Mouse (Mus musculus): ENCODE data around the gene Arl2. TPM values are rescaled to one million over a fixed set of nuclear protein-coding genes. Genes with fewer than 3 reads are reported as not detected.
"Not testable (repeated sequence)": the region's sequence is repeated elsewhere in the genome, so short reads cannot be mapped to it uniquely, and the experiment has no call there.

Arl2 gene
- polyA plus RNA-seq, 1 experiment from 2014 or later: 151 TPM

- Histone ChIP-seq H3K4me1 (ENCODE audit: control insufficient read depth, insufficient read depth, low read length) (peaks cover 4% of the 10 kb centered on the region; the same call in 1 of the 2 replicates), H3K27me3 (ENCODE audit: control insufficient read depth, insufficient read depth, low read depth, low read length) (no peaks in the 10 kb centered on the region), H3K9ac (ENCODE audit: low read depth, low read length) (no peak overlapping the region), H3K4me3 (ENCODE audit: low read depth, low read length) (no peak overlapping the region), H3K36me3 (ENCODE audit: control insufficient read depth, insufficient read depth, low read length) (0 out of 2 replicates have a peak, but pooled peaks cover 11% of the 10 kb centered on the region), H3K27ac (ENCODE audit: low read length) (0 out of 2 replicates have a peak overlapping the region, but pooled peaks have one; percentile 20), H3K9me3 (replicated peaks; ENCODE audit: control insufficient read depth, low read length, poor library complexity, severe bottlenecking) (no peaks in the 10 kb centered on the region), H3K4me2 (ENCODE audit: low read length) (no peak overlapping the region)
- ATAC-seq: no peak
- WGBS: 86% methylated on average over 7 of the region's 7 CpGs
These were observed 9.0 kb downstream of the Arl2 start for GRCm38 (mm10) chr19:6132171-6132827.

- not testable (repeated sequence) for ATAC-seq; H3K36me3 ChIP-seq (ENCODE audit: control insufficient read depth, insufficient read depth, low read length); H3K9me3 ChIP-seq (replicated peaks; ENCODE audit: control insufficient read depth, low read length, poor library complexity, severe bottlenecking); H3K9ac ChIP-seq (ENCODE audit: low read depth, low read length); H3K4me3 ChIP-seq (ENCODE audit: low read depth, low read length); H3K27me3 ChIP-seq (ENCODE audit: control insufficient read depth, insufficient read depth, low read depth, low read length); H3K4me1 ChIP-seq (ENCODE audit: control insufficient read depth, insufficient read depth, low read length); H3K4me2 ChIP-seq (ENCODE audit: low read length); H3K27ac ChIP-seq (ENCODE audit: low read length)
- WGBS: 76% methylated on average over 7 of the region's 7 CpGs
These were observed 10.8 kb downstream of the Arl2 start for GRCm38 (mm10) chr19:6130414-6131128.

- H3K4me2 ChIP-seq (ENCODE audit: low read length): peak within 1 kb of the TSS; percentile 59
- peak within 1 kb of the TSS; percentile 72 for H3K9ac ChIP-seq (ENCODE audit: low read depth, low read length)
- no peaks in the 10 kb centered on the region for H3K27me3 ChIP-seq (ENCODE audit: control insufficient read depth, insufficient read depth, low read depth, low read length)
- WGBS: under 1% methylated on average over 32 of the region's 32 CpGs
- no peaks in the 10 kb centered on the region for H3K36me3 ChIP-seq (ENCODE audit: control insufficient read depth, insufficient read depth, low read length)
- peak within 1 kb of the TSS; percentile 53 for H3K4me3 ChIP-seq (ENCODE audit: low read depth, low read length)
- no peaks in the 10 kb centered on the region for H3K9me3 ChIP-seq (replicated peaks; ENCODE audit: control insufficient read depth, low read length, poor library complexity, severe bottlenecking)
- H3K4me1 ChIP-seq (ENCODE audit: control insufficient read depth, insufficient read depth, low read length): peaks cover 7% of the 10 kb centered on the region
- peak; percentile 95 for ATAC-seq
- peak within 1 kb of the TSS; percentile 90 for H3K27ac ChIP-seq (ENCODE audit: low read length)
These were observed 13.5 kb downstream of the Arl2 start, which contains the start of gene Snx15 for GRCm38 (mm10) chr19:6127760-6128341. Gene Snx15, minus strand, starts transcription at chr19:6128304.

GRCm38 (mm10) chr19:6126789-6127580 lies 14.4 kb downstream of the Arl2 start:
- Histone ChIP-seq H3K9me3 (replicated peaks; ENCODE audit: control insufficient read depth, low read length, poor library complexity, severe bottlenecking) (no peaks in the 10 kb centered on the region), H3K9ac (ENCODE audit: low read depth, low read length) (no peak overlapping the region), H3K4me2 (ENCODE audit: low read length) (peak overlapping the region; percentile 59), H3K27ac (ENCODE audit: low read length) (peak overlapping the region; percentile 90; the same call in 1 of the 2 replicates), H3K36me3 (ENCODE audit: control insufficient read depth, insufficient read depth, low read length) (no peaks in the 10 kb centered on the region), H3K4me3 (ENCODE audit: low read depth, low read length) (peak overlapping the region; percentile 53), H3K4me1 (ENCODE audit: control insufficient read depth, insufficient read depth, low read length) (peaks cover 7% of the 10 kb centered on the region), H3K27me3 (ENCODE audit: control insufficient read depth, insufficient read depth, low read depth, low read length) (no peaks in the 10 kb centered on the region)
- no peak for ATAC-seq
- WGBS: 78% methylated on average over 10 of the region's 10 CpGs

GRCm38 (mm10) chr19:6126289-6126688 lies 15.1 kb downstream of the Arl2 start:
- Histone ChIP-seq H3K9me3 (replicated peaks; ENCODE audit: control insufficient read depth, low read length, poor library complexity, severe bottlenecking) (no peaks in the 10 kb centered on the region), H3K9ac (ENCODE audit: low read depth, low read length) (no peak overlapping the region), H3K4me3 (ENCODE audit: low read depth, low read length) (no peak overlapping the region), H3K36me3 (ENCODE audit: control insufficient read depth, insufficient read depth, low read length) (no peaks in the 10 kb centered on the region), H3K27ac (ENCODE audit: low read length) (no peak overlapping the region), H3K4me2 (ENCODE audit: low read length) (no peak overlapping the region), H3K27me3 (ENCODE audit: control insufficient read depth, insufficient read depth, low read depth, low read length) (no peaks in the 10 kb centered on the region), H3K4me1 (ENCODE audit: control insufficient read depth, insufficient read depth, low read length) (peaks cover 7% of the 10 kb centered on the region)
- WGBS: 24% methylated on average over 4 of the region's 4 CpGs
- no peak for ATAC-seq

- Histone ChIP-seq H3K4me2 (ENCODE audit: low read length) (no peak overlapping the region), H3K36me3 (ENCODE audit: control insufficient read depth, insufficient read depth, low read length) (0 out of 2 replicates have a peak, but pooled peaks cover 3% of the 10 kb centered on the region), H3K4me3 (ENCODE audit: low read depth, low read length) (no peak overlapping the region), H3K9ac (ENCODE audit: low read depth, low read length) (no peak overlapping the region), H3K9me3 (replicated peaks; ENCODE audit: control insufficient read depth, low read length, poor library complexity, severe bottlenecking) (no peaks in the 10 kb centered on the region), H3K4me1 (ENCODE audit: control insufficient read depth, insufficient read depth, low read length) (peaks cover 7% of the 10 kb centered on the region), H3K27me3 (ENCODE audit: control insufficient read depth, insufficient read depth, low read depth, low read length) (no peaks in the 10 kb centered on the region), H3K27ac (ENCODE audit: low read length) (no peak overlapping the region)
- 88% methylated on average over 2 of the region's 2 CpGs for WGBS
- ATAC-seq: no peak
These were observed 16.4 kb downstream of the Arl2 start for GRCm38 (mm10) chr19:6124898-6125297.

GRCm38 (mm10) chr19:6123330-6123729 lies 18.0 kb downstream of the Arl2 start:
- no peak overlapping the region for H3K4me3 ChIP-seq (ENCODE audit: low read depth, low read length)
- H3K9me3 ChIP-seq (replicated peaks; ENCODE audit: control insufficient read depth, low read length, poor library complexity, severe bottlenecking): no peaks in the 10 kb centered on the region
- no peaks in the 10 kb centered on the region for H3K27me3 ChIP-seq (ENCODE audit: control insufficient read depth, insufficient read depth, low read depth, low read length)
- no peak for ATAC-seq
- H3K27ac ChIP-seq (ENCODE audit: low read length): no peak overlapping the region
- H3K4me2 ChIP-seq (ENCODE audit: low read length): no peak overlapping the region
- 0 out of 2 replicates have a peak, but pooled peaks cover 3% of the 10 kb centered on the region for H3K36me3 ChIP-seq (ENCODE audit: control insufficient read depth, insufficient read depth, low read length)
- WGBS: 70% methylated on average over 8 of the region's 8 CpGs
- H3K4me1 ChIP-seq (ENCODE audit: control insufficient read depth, insufficient read depth, low read length): peaks cover 15% of the 10 kb centered on the region
- no peak overlapping the region for H3K9ac ChIP-seq (ENCODE audit: low read depth, low read length)

GRCm38 (mm10) chr19:6121761-6122160 lies 19.6 kb downstream of the Arl2 start:
- no peak overlapping the region for H3K4me2 ChIP-seq (ENCODE audit: low read length)
- no peak for ATAC-seq
- H3K27me3 ChIP-seq (ENCODE audit: control insufficient read depth, insufficient read depth, low read depth, low read length): no peaks in the 10 kb centered on the region
- H3K4me3 ChIP-seq (ENCODE audit: low read depth, low read length): no peak overlapping the region
- 44% methylated on average over 19 of the region's 19 CpGs for WGBS
- H3K36me3 ChIP-seq (ENCODE audit: control insufficient read depth, insufficient read depth, low read length): 0 out of 2 replicates have a peak, but pooled peaks cover 3% of the 10 kb centered on the region
- H3K4me1 ChIP-seq (ENCODE audit: control insufficient read depth, insufficient read depth, low read length): peaks cover 20% of the 10 kb centered on the region
- H3K27ac ChIP-seq (ENCODE audit: low read length): no peak overlapping the region
- H3K9ac ChIP-seq (ENCODE audit: low read depth, low read length): no peak overlapping the region
- no peaks in the 10 kb centered on the region for H3K9me3 ChIP-seq (replicated peaks; ENCODE audit: control insufficient read depth, low read length, poor library complexity, severe bottlenecking)
